Mouse (Mus musculus) spleen, adult 2 months (tissue): Measurements from ENCODE around the gene Ears2. TPM values are rescaled to one million over a fixed set of nuclear protein-coding genes. Genes with fewer than 3 reads are reported as not detected.
"Not testable (repeated sequence)": the region's sequence is repeated elsewhere in the genome, so short reads cannot be mapped to it uniquely, and the experiment has no call there.

ENCODE experiments used
- DNase-seq, 2 experiments: peaks; one replicate each; pipeline versions ENCODE4 v3.0.0 to v3.0.0-alpha.2; 2012 to 2021; ENCODE audit warnings: low spot score in 2 of 2, low read depth in 1 of 2
- H3K27ac ChIP-seq: fragments of 200-500 bp; 2 replicates; pipeline ENCODE4 v1.5.1; 2012; ENCODE audit warnings: low read length, inconsistent platforms; ENCODE audit not compliant: insufficient read depth
- H3K27me3 ChIP-seq: fragments of 200-500 bp; 2 replicates; pipeline ENCODE4 v1.6.1; 2012; ENCODE audit warnings: mild to moderate bottlenecking, moderate library complexity, low read length, inconsistent platforms; ENCODE audit not compliant: control insufficient read depth, insufficient read depth
- H3K36me3 ChIP-seq: fragments of 200-500 bp; 2 replicates; pipeline ENCODE4 v1.6.1; 2012; ENCODE audit warnings: mild to moderate bottlenecking, low read length, inconsistent platforms; ENCODE audit not compliant: control insufficient read depth, insufficient read depth
- H3K4me1 ChIP-seq: fragments of 200-500 bp; 2 replicates; pipeline ENCODE4 v1.6.1; 2011; ENCODE audit warnings: inconsistent platforms; ENCODE audit not compliant: control insufficient read depth, insufficient read depth, insufficient read length
- H3K4me3 ChIP-seq: fragments of 200-500 bp; 2 replicates; pipeline ENCODE4 v1.5.1; 2011; ENCODE audit warnings: mild to moderate bottlenecking, inconsistent platforms; ENCODE audit not compliant: insufficient read depth, insufficient read length; ENCODE audit errors: extremely low read depth
- CTCF ChIP-seq: fragments of 200-500 bp; IDR thresholded peaks from 2 replicates; pipeline ENCODE4 v1.5.1; 2011; ENCODE audit warnings: mild to moderate bottlenecking, inconsistent platforms; ENCODE audit not compliant: insufficient read depth, insufficient read length, insufficient replicate concordance; ENCODE audit errors: extremely low read depth
- POLR2A ChIP-seq: fragments of 200-500 bp; IDR thresholded peaks from 2 replicates; pipeline ENCODE4 v1.6.1; 2011; ENCODE audit warnings: low read depth, low read length, inconsistent platforms
- WGBS: fragments of 180-500 bp; shearing (Covaris S2); methylation state at CpG from one replicate; pipeline ENCODE4 v1.1.7; 2018; 5-methylcytosine and 5-hydroxymethylcytosine counted together
- polyA plus RNA-seq: library from polyadenylated mRNA; depleted of rRNA; stranded (reverse); fragments of >200 nt; gene quantifications from 2 replicates; pipeline ENCODE4 v1.2.3, GENCODE M21; 2012; rRNA removed

Ears2 gene
- polyA plus RNA-seq: 7.9 and 10.4 TPM in 2 replicates

GRCm38 (mm10) chr7:122066945-122067516 is at the start of gene Ears2, which contains the start of gene Ubfd1:
Gene Ears2 (minus strand): TSS chr7:122067263.
Gene Ubfd1 (plus strand): TSS chr7:122067175.
- Histone ChIP-seq H3K27ac (peak within 1 kb of the TSS; percentile 98), H3K4me3 (peak within 1 kb of the TSS; percentile 85), H3K36me3 (peaks cover 8% of the 10 kb centered on the region), H3K4me1 (peaks cover 5% of the 10 kb centered on the region), H3K27me3 (no peaks in the 10 kb centered on the region)
- TF ChIP-seq CTCF: no peak
- DNase-seq: peak; percentile 89 to 93
- WGBS: under 1% methylated on average over 60 of the region's 60 CpGs

- DNase-seq: no peak
- Histone ChIP-seq H3K4me3 (no peak overlapping the region), H3K36me3 (peaks cover 6% of the 10 kb centered on the region; the same call in 1 of the 2 replicates), H3K4me1 (no peaks in the 10 kb centered on the region), H3K27ac (no peak overlapping the region), H3K27me3 (no peaks in the 10 kb centered on the region)
- TF ChIP-seq CTCF: no peak
- no peak for TF ChIP-seq POLR2A
- WGBS: 97% methylated on average over 6 of the region's 6 CpGs
Measured at GRCm38 (mm10) chr7:122108206-122108605, 41.1 kb upstream of the Ears2 start.

GRCm38 (mm10) chr7:122101747-122102244 is 34.7 kb upstream of the Ears2 start, which contains the start of gene Ndufab1:
Gene Ndufab1 (minus strand): TSS chr7:122101886.
- WGBS: 1% methylated on average over 42 of the region's 43 CpGs
- Histone ChIP-seq H3K4me1 (peaks cover 3% of the 10 kb centered on the region), H3K27me3 (no peaks in the 10 kb centered on the region), H3K4me3 (peak within 1 kb of the TSS; percentile 91), H3K27ac (peak within 1 kb of the TSS; percentile 55; the same call in 1 of the 2 replicates), H3K36me3 (peaks cover 5% of the 10 kb centered on the region; the same call in 1 of the 2 replicates)
- DNase-seq: peak; percentile 74 to 85
- TF ChIP-seq POLR2A (no peak; the same call in 1 of the 2 replicates), CTCF (peak; percentile 79; the same call in 1 of the 2 replicates)

- not testable (repeated sequence) for H3K27me3 ChIP-seq, H3K36me3 ChIP-seq, H3K4me1 ChIP-seq, DNase-seq
- Histone ChIP-seq H3K27ac (peak overlapping the region; percentile 55; the same call in 1 of the 2 replicates), H3K4me3 (peak overlapping the region; percentile 91)
- 5% methylated on average over 28 of the region's 28 CpGs for WGBS
Measured at GRCm38 (mm10) chr7:122101014-122101746, 34.1 kb upstream of the Ears2 start.

GRCm38 (mm10) chr7:122099222-122099621 is 32.2 kb upstream of the Ears2 start:
- peaks cover 3% of the 10 kb centered on the region for H3K4me1 ChIP-seq
- peak; percentile 36 to 48 for DNase-seq
- H3K27me3 ChIP-seq: no peaks in the 10 kb centered on the region
- H3K4me3 ChIP-seq: no peak overlapping the region
- H3K36me3 ChIP-seq: peaks cover 20% of the 10 kb centered on the region
- no peak overlapping the region for H3K27ac ChIP-seq
- WGBS: 52% methylated on average over 4 of the region's 4 CpGs
- peak; percentile 42; the same call in 1 of the 2 replicates for TF ChIP-seq CTCF
- TF ChIP-seq POLR2A: no peak

GRCm38 (mm10) chr7:122098009-122098408 is 30.9 kb upstream of the Ears2 start:
- DNase-seq: no peak
- TF ChIP-seq POLR2A (no peak), CTCF (no peak)
- Histone ChIP-seq H3K27ac (no peak overlapping the region), H3K36me3 (peaks cover 21% of the 10 kb centered on the region), H3K4me3 (no peak overlapping the region), H3K4me1 (peaks cover 3% of the 10 kb centered on the region), H3K27me3 (no peaks in the 10 kb centered on the region)
- WGBS: 91% methylated on average over 3 of the region's 3 CpGs
